Mouse (Mus musculus) kidney, postnatal 36 days (tissue): ENCODE measurements around the gene Iglon5.
A peak's percentile ranks its signal among the peaks of the same experiment; 100 is the strongest.

Experiments
- DNase-seq, 2 experiments: peaks; one replicate each; pipeline ENCODE4 v3.0.0; 2021 to 2022; ENCODE audit warnings: mixed read lengths in 2 of 2

Iglon5 gene

GRCm38 (mm10) chr7:43489631-43490125 is at the start of gene Iglon5:
Iglon5 (minus strand) TSS chr7:43490075.
- no peak for DNase-seq

- DNase-seq, result no peak
These were observed 48.6 kb upstream of the Iglon5 start for GRCm38 (mm10) chr7:43538524-43538923.

- no peak for DNase-seq
These were observed 43.1 kb upstream of the Iglon5 start for GRCm38 (mm10) chr7:43532936-43533505.

- DNase-seq, result no peak
These were observed 40.4 kb upstream of the Iglon5 start for GRCm38 (mm10) chr7:43530216-43530785.

- no peak for DNase-seq
These were observed 35.4 kb upstream of the Iglon5 start for GRCm38 (mm10) chr7:43525313-43525712.

- no peak for DNase-seq
These were observed 32.9 kb upstream of the Iglon5 start for GRCm38 (mm10) chr7:43522776-43523175.

- no peak for DNase-seq
These were observed 28.5 kb upstream of the Iglon5 start for GRCm38 (mm10) chr7:43518341-43518740.

- no peak for DNase-seq
These were observed 25.2 kb upstream of the Iglon5 start for GRCm38 (mm10) chr7:43515076-43515475.

GRCm38 (mm10) chr7:43512519-43512918 is 22.6 kb upstream of the Iglon5 start:
- DNase-seq, result no peak

- DNase-seq, result no peak
These were observed 22.0 kb upstream of the Iglon5 start for GRCm38 (mm10) chr7:43511707-43512478.

- peak; percentile 45 to 78 for DNase-seq
These were observed 5.6 kb upstream of the Iglon5 start for GRCm38 (mm10) chr7:43495343-43496021.

- DNase-seq, result no peak
These were observed 986 bp upstream of the Iglon5 start for GRCm38 (mm10) chr7:43490861-43491260.

GRCm38 (mm10) chr7:43490182-43490584 is 308 bp upstream of the Iglon5 start:
- DNase-seq, result peak in 1 of 2 experiments; percentile 36

GRCm38 (mm10) chr7:43488646-43489045 is 1.2 kb downstream of the Iglon5 start:
- DNase-seq, result no peak

GRCm38 (mm10) chr7:43483236-43483635 is 6.6 kb downstream of the Iglon5 start:
- DNase-seq, result peak in 1 of 2 experiments; percentile 38

GRCm38 (mm10) chr7:43482090-43482716 is 7.7 kb downstream of the Iglon5 start:
- DNase-seq, result peak in 1 of 2 experiments; percentile 45

GRCm38 (mm10) chr7:43481191-43481590 is 8.7 kb downstream of the Iglon5 start:
- DNase-seq, result no peak

- DNase-seq, result no peak
These were observed 13.5 kb downstream of the Iglon5 start for GRCm38 (mm10) chr7:43476376-43476775.

- DNase-seq, result peak in 1 of 2 experiments; percentile 50
These were observed 14.2 kb downstream of the Iglon5 start for GRCm38 (mm10) chr7:43475706-43476105.

GRCm38 (mm10) chr7:43470373-43470772 is 19.5 kb downstream of the Iglon5 start:
- DNase-seq, result peak in 1 of 2 experiments; percentile 68

GRCm38 (mm10) chr7:43466099-43466694 is 23.7 kb downstream of the Iglon5 start:
- DNase-seq, result peak; percentile 83 to 95
